Mouse (Mus musculus): ENCODE results near the gene Zfp598.
"Not testable (repeated sequence)": the region's sequence is repeated elsewhere in the genome, so short reads cannot be mapped to it uniquely, and the experiment has no call there.

- TF ChIP-seq POLR2A (IDR thresholded peaks at IDR 0.05; ENCODE audit: control insufficient read depth, low read depth, low read length); CTCF (IDR thresholded peaks at IDR 0.05; ENCODE audit: control insufficient read depth, insufficient read depth, insufficient replicate concordance, low read depth, low read length): not testable (repeated sequence)
Observed at GRCm38 (mm10) chr17:24667011-24667410, 2.5 kb upstream of the Zfp598 start.

Data from testis, adult 2 months (tissue).